11 mouse cellular contexts compared by ENCODE assay signal in genomic region chr5:144259228-144259627, GRCm38 (mm10). TPM values are rescaled to one million over a fixed set of nuclear protein-coding genes. Genes with fewer than 3 reads are reported as not detected.
A peak's percentile ranks its signal among the peaks of the same experiment; 100 is the strongest.
DNase-seq lines count a peak whose midpoint lies in the region; ATAC-seq lines count a peak whose summit lies in the region.
"Had no signal": no experiment of that assay in that cellular context is flagged by ENCODE, and none has a peak within 500 bp of the region (broad histone marks: within the 10 kb centered on the region; RNA-seq: fewer than 3 reads in every experiment).

No protein-coding gene starts in this region.

- no peaks in the 10 kb centered on the region for H3K27me3 ChIP-seq in heart, embryonic 11.5 days (ENCODE audit: control insufficient read depth, insufficient read depth, low read length)
- H3K27me3 ChIP-seq in lung, embryonic 15.5 days = no peaks in the 10 kb centered on the region
- no peaks in the 10 kb centered on the region for H3K27me3 ChIP-seq in intestine, embryonic 16.5 days (replicated peaks; ENCODE audit: control insufficient read depth, insufficient read depth, low read length)
- no peaks in the 10 kb centered on the region for H3K27me3 ChIP-seq in neural tube, embryonic 15.5 days (replicated peaks)

- H3K36me3 ChIP-seq in heart, embryonic 11.5 days (ENCODE audit: control insufficient read depth, insufficient read depth, low read length) = no peaks in the 10 kb centered on the region
- H3K36me3 ChIP-seq in lung, embryonic 15.5 days = peaks cover 13% of the 10 kb centered on the region; the same call in 1 of the 2 replicates
- H3K36me3 ChIP-seq in intestine, embryonic 16.5 days (ENCODE audit: control insufficient read depth, insufficient read depth, low read length) = 0 out of 2 replicates have a peak, but pooled peaks cover 6% of the 10 kb centered on the region
- H3K36me3 ChIP-seq in neural tube, embryonic 15.5 days = peaks cover 4% of the 10 kb centered on the region; the same call in 1 of the 2 replicates

- ATAC-seq in heart, embryonic 11.5 days (replicated peaks; ENCODE audit: insufficient number of reproducible peaks, low FRiP score, low TSS enrichment) = no peak
- no peak for ATAC-seq in lung, embryonic 15.5 days (ENCODE audit: borderline replicate concordance, extremely low read depth, low FRiP score, low TSS enrichment)
- ATAC-seq in intestine, embryonic 16.5 days = no peak
- no peak for ATAC-seq in neural tube, embryonic 15.5 days (ENCODE audit: low FRiP score)
- ATAC-seq in megakaryocyte progenitor cell, adult 5-6 weeks (replicated peaks; ENCODE audit: poor library complexity) = no peak

- DNase-seq in heart, adult 8-10 months (ENCODE audit: low spot score) = no peak
- DNase-seq in lung, postnatal 10 days = no peak
- no peak for DNase-seq in embryo, embryonic 10.5 days (ENCODE audit: low spot score)
- DNase-seq: cerebellum, adult 18-20 months; liver; spleen, adult 18-20 months had no signal

- no peak overlapping the region for H3K9ac ChIP-seq in heart, embryonic 11.5 days (ENCODE audit: low read depth, low read length)
- 0 out of 2 replicates have a peak overlapping the region, but pooled peaks have one; percentile 5 for H3K9ac ChIP-seq in lung, embryonic 15.5 days
- H3K9ac ChIP-seq in intestine, embryonic 16.5 days (ENCODE audit: low read depth, low read length) = peak overlapping the region; percentile 24; the same call in 1 of the 2 replicates
- no peak overlapping the region for H3K9ac ChIP-seq in neural tube, embryonic 15.5 days (replicated peaks)

- H3K27ac ChIP-seq in heart, embryonic 11.5 days (ENCODE audit: low read depth, low read length) = no peak overlapping the region
- peak overlapping the region; percentile 93; the same call in 1 of the 2 replicates for H3K27ac ChIP-seq in lung, embryonic 15.5 days
- no peak overlapping the region for H3K27ac ChIP-seq in intestine, embryonic 16.5 days (ENCODE audit: low read length)
- H3K27ac ChIP-seq in neural tube, embryonic 15.5 days (replicated peaks) = no peak overlapping the region

- H3K4me1 ChIP-seq in heart, embryonic 11.5 days (ENCODE audit: control insufficient read depth, insufficient read depth, low read length) = peaks cover 57% of the 10 kb centered on the region
- peaks cover 72% of the 10 kb centered on the region for H3K4me1 ChIP-seq in lung, embryonic 15.5 days
- peaks cover 41% of the 10 kb centered on the region for H3K4me1 ChIP-seq in intestine, embryonic 16.5 days (ENCODE audit: control insufficient read depth, insufficient read depth, low read length)
- H3K4me1 ChIP-seq in neural tube, embryonic 15.5 days = peaks cover 53% of the 10 kb centered on the region

- H3K4me2 ChIP-seq in heart, embryonic 11.5 days = peak overlapping the region; percentile 3; the same call in 1 of the 2 replicates
- H3K4me2 ChIP-seq in lung, embryonic 15.5 days = peak overlapping the region; percentile 81
- peak overlapping the region; percentile 83 for H3K4me2 ChIP-seq in intestine, embryonic 16.5 days (ENCODE audit: low read depth, low read length)
- peak overlapping the region; percentile 78 for H3K4me2 ChIP-seq in neural tube, embryonic 15.5 days

- 71% methylated on average over 6 of the region's 6 CpGs for WGBS in heart, embryonic 11.5 days (ENCODE audit: insufficient replicate concordance)
- WGBS in lung, embryonic 15.5 days = 66% methylated on average over 6 of the region's 6 CpGs
- WGBS in intestine, embryonic 16.5 days = 73% methylated on average over 6 of the region's 6 CpGs
- WGBS in neural tube, embryonic 15.5 days = 73% methylated on average over 6 of the region's 6 CpGs

- no peaks in the 10 kb centered on the region for H3K9me3 ChIP-seq in heart, embryonic 11.5 days (replicated peaks; ENCODE audit: control insufficient read depth, low read length)
- H3K9me3 ChIP-seq in lung, embryonic 15.5 days = no peaks in the 10 kb centered on the region
- no peaks in the 10 kb centered on the region for H3K9me3 ChIP-seq in intestine, embryonic 16.5 days (ENCODE audit: control insufficient read depth, low read length)
- no peaks in the 10 kb centered on the region for H3K9me3 ChIP-seq in neural tube, embryonic 15.5 days (replicated peaks)

- H3K4me3 ChIP-seq in heart, embryonic 11.5 days (ENCODE audit: low read depth, low read length) = no peak overlapping the region
- peak overlapping the region; percentile 83; the same call in 1 of the 2 replicates for H3K4me3 ChIP-seq in lung, embryonic 15.5 days
- H3K4me3 ChIP-seq in intestine, embryonic 16.5 days (ENCODE audit: low read length) = peak overlapping the region; percentile 99; the same call in 1 of the 2 replicates
- H3K4me3 ChIP-seq in neural tube, embryonic 15.5 days (replicated peaks) = no peak overlapping the region

RNA-seq across cellular contexts. Expression of gene Bri3, which starts 15.0 kb away (rescaled TPM):
- 108 and 110 TPM in 2 replicates for polyA plus RNA-seq in heart, embryonic 11.5 days (2014; fragmentation: Nextera tagmentation; extraction: Ambion mirVana)
- total RNA-seq in heart, adult 8-10 months (2022) = 100 to 1,000 TPM; 148 to 170 (median 156) TPM
- 123 and 129 TPM in 2 replicates for polyA plus RNA-seq in lung, embryonic 15.5 days (2015; fragmentation: Nextera tagmentation; extraction: Ambion mirVana)
- 111 and 142 TPM in 2 replicates for polyA plus RNA-seq in intestine, embryonic 16.5 days (2015; fragmentation: Nextera tagmentation; extraction: Ambion mirVana)
- 91.9 and 106 TPM in 2 replicates for polyA plus RNA-seq in neural tube, embryonic 15.5 days (2015; fragmentation: Nextera tagmentation; extraction: Ambion mirVana)
- 23.8 and 25.6 TPM in 2 replicates for total RNA-seq in megakaryocyte progenitor cell, adult 5-6 weeks (2015)
- total RNA-seq in megakaryocyte progenitor cell, adult 5-6 weeks (2017) = 7.8 and 15.5 TPM in 2 replicates

RNA-seq across cellular contexts. Expression of gene Tecpr1, which starts 35.8 kb away (rescaled TPM):
- 12.1 and 13.2 TPM in 2 replicates for polyA plus RNA-seq in heart, embryonic 11.5 days (2014; fragmentation: Nextera tagmentation; extraction: Ambion mirVana)
- 10 to 100 TPM; 25.2 to 33.4 (median 28.5) TPM for total RNA-seq in heart, adult 8-10 months (2022)
- 21.2 and 25.1 TPM in 2 replicates for polyA plus RNA-seq in lung, embryonic 15.5 days (2015; fragmentation: Nextera tagmentation; extraction: Ambion mirVana)
- polyA plus RNA-seq in intestine, embryonic 16.5 days (2015; fragmentation: Nextera tagmentation; extraction: Ambion mirVana) = 19.3 and 20.4 TPM in 2 replicates
- 40.3 and 42.6 TPM in 2 replicates for polyA plus RNA-seq in neural tube, embryonic 15.5 days (2015; fragmentation: Nextera tagmentation; extraction: Ambion mirVana)
- 2.0 and 2.3 TPM in 2 replicates for total RNA-seq in megakaryocyte progenitor cell, adult 5-6 weeks (2015)
- 2.1 and 2.5 TPM in 2 replicates for total RNA-seq in megakaryocyte progenitor cell, adult 5-6 weeks (2017)

Comparison
In these comparisons a context has a peak if more than half of its experiments do, and no peak if none do; other contexts are left out.
1. H3K4me2 ChIP-seq: peak in every context shown above with its lines; median percentile 83 in intestine, embryonic 16.5 days; 81 in lung, embryonic 15.5 days; 78 in neural tube, embryonic 15.5 days; 3 in heart, embryonic 11.5 days.
2. H3K4me3 ChIP-seq: peak in lung, embryonic 15.5 days (single experiment) and intestine, embryonic 16.5 days (single experiment); none in heart, embryonic 11.5 days (single experiment) and neural tube, embryonic 15.5 days (single experiment).
3. H3K9ac ChIP-seq: peak in lung, embryonic 15.5 days (single experiment) and intestine, embryonic 16.5 days (single experiment); none in heart, embryonic 11.5 days (single experiment) and neural tube, embryonic 15.5 days (single experiment).